Mouse (Mus musculus): ENCODE data around the gene Ly86. TPM values are rescaled to one million over a fixed set of nuclear protein-coding genes. Genes with fewer than 3 reads are reported as not detected.

The Ly86 gene
- polyA plus RNA-seq, 1 experiment from 2014 or later, result 6.7 TPM

GRCm38 (mm10) chr13:37388222-37389202, 43.5 kb downstream of the Ly86 start:
- H3K4me1 ChIP-seq (replicated peaks; ENCODE audit: control insufficient read depth, insufficient read depth, low read length), result no peaks in the 10 kb centered on the region
- no peak overlapping the region for H3K27ac ChIP-seq (ENCODE audit: low read depth, low read length)
- no peak for TF ChIP-seq CTCF (IDR thresholded peaks at IDR 0.05; ENCODE audit: low read depth)
- no peaks in the 10 kb centered on the region for H3K36me3 ChIP-seq (ENCODE audit: control insufficient read depth, insufficient read depth)
- WGBS, result 61% methylated on average over 9 of the region's 9 CpGs
- no peaks in the 10 kb centered on the region for H3K9me3 ChIP-seq (ENCODE audit: control insufficient read depth)
- H3K27me3 ChIP-seq (replicated peaks; ENCODE audit: control insufficient read depth, insufficient read depth, low read length), result no peaks in the 10 kb centered on the region
- no peak for ATAC-seq
- no peak overlapping the region for H3K4me2 ChIP-seq (replicated peaks; ENCODE audit: low read depth)
- H3K9ac ChIP-seq (ENCODE audit: low read depth, low read length), result no peak overlapping the region
- H3K4me3 ChIP-seq (ENCODE audit: low read depth, low read length), result no peak overlapping the region

- ATAC-seq, result no peak
- no peak overlapping the region for H3K9ac ChIP-seq (ENCODE audit: low read depth, low read length)
- TF ChIP-seq CTCF (IDR thresholded peaks at IDR 0.05; ENCODE audit: low read depth), result no peak
- no peaks in the 10 kb centered on the region for H3K9me3 ChIP-seq (ENCODE audit: control insufficient read depth)
- no peak overlapping the region for H3K4me3 ChIP-seq (ENCODE audit: low read depth, low read length)
- H3K27ac ChIP-seq (ENCODE audit: low read depth, low read length), result no peak overlapping the region
- 76% methylated on average over 5 of the region's 5 CpGs for WGBS
- H3K27me3 ChIP-seq (replicated peaks; ENCODE audit: control insufficient read depth, insufficient read depth, low read length), result no peaks in the 10 kb centered on the region
- no peaks in the 10 kb centered on the region for H3K4me1 ChIP-seq (replicated peaks; ENCODE audit: control insufficient read depth, insufficient read depth, low read length)
- H3K36me3 ChIP-seq (ENCODE audit: control insufficient read depth, insufficient read depth), result no peaks in the 10 kb centered on the region
- H3K4me2 ChIP-seq (replicated peaks; ENCODE audit: low read depth), result no peak overlapping the region
Measured at GRCm38 (mm10) chr13:37389296-37389695, 44.3 kb downstream of the Ly86 start.

- H3K36me3 ChIP-seq (ENCODE audit: control insufficient read depth, insufficient read depth), result no peaks in the 10 kb centered on the region
- no peak overlapping the region for H3K9ac ChIP-seq (ENCODE audit: low read depth, low read length)
- no peaks in the 10 kb centered on the region for H3K9me3 ChIP-seq (ENCODE audit: control insufficient read depth)
- H3K4me2 ChIP-seq (replicated peaks; ENCODE audit: low read depth), result no peak overlapping the region
- no peak overlapping the region for H3K27ac ChIP-seq (ENCODE audit: low read depth, low read length)
- H3K27me3 ChIP-seq (replicated peaks; ENCODE audit: control insufficient read depth, insufficient read depth, low read length), result no peaks in the 10 kb centered on the region
- ATAC-seq, result no peak
- no peaks in the 10 kb centered on the region for H3K4me1 ChIP-seq (replicated peaks; ENCODE audit: control insufficient read depth, insufficient read depth, low read length)
- no peak overlapping the region for H3K4me3 ChIP-seq (ENCODE audit: low read depth, low read length)
- TF ChIP-seq CTCF (IDR thresholded peaks at IDR 0.05; ENCODE audit: low read depth), result no peak
- 86% methylated on average over 4 of the region's 4 CpGs for WGBS
Measured at GRCm38 (mm10) chr13:37398791-37399190, 53.8 kb downstream of the Ly86 start.

- H3K4me1 ChIP-seq (replicated peaks; ENCODE audit: control insufficient read depth, insufficient read depth, low read length), result no peaks in the 10 kb centered on the region
Measured at GRCm38 (mm10) chr13:37399340-37399739, 54.3 kb downstream of the Ly86 start.

GRCm38 (mm10) chr13:37402421-37402820, 57.4 kb downstream of the Ly86 start:
- Histone ChIP-seq H3K27me3 (replicated peaks; ENCODE audit: control insufficient read depth, insufficient read depth, low read length) (no peaks in the 10 kb centered on the region), H3K27ac (ENCODE audit: low read depth, low read length) (no peak overlapping the region), H3K4me3 (ENCODE audit: low read depth, low read length) (no peak overlapping the region), H3K36me3 (ENCODE audit: control insufficient read depth, insufficient read depth) (no peaks in the 10 kb centered on the region), H3K4me1 (replicated peaks; ENCODE audit: control insufficient read depth, insufficient read depth, low read length) (no peaks in the 10 kb centered on the region), H3K9ac (ENCODE audit: low read depth, low read length) (no peak overlapping the region), H3K4me2 (replicated peaks; ENCODE audit: low read depth) (no peak overlapping the region), H3K9me3 (ENCODE audit: control insufficient read depth) (no peaks in the 10 kb centered on the region)
- no peak for TF ChIP-seq CTCF (IDR thresholded peaks at IDR 0.05; ENCODE audit: low read depth)
- 46% methylated on average over 3 of the region's 3 CpGs for WGBS
- ATAC-seq, result no peak

More at GRCm38 (mm10) chr13:37399340-37399739, 54.3 kb downstream of the Ly86 start:
- H3K36me3 ChIP-seq (ENCODE audit: control insufficient read depth, insufficient read depth), result no peaks in the 10 kb centered on the region
- H3K27me3 ChIP-seq (replicated peaks; ENCODE audit: control insufficient read depth, insufficient read depth, low read length), result no peaks in the 10 kb centered on the region
- H3K4me2 ChIP-seq (replicated peaks; ENCODE audit: low read depth), result no peak overlapping the region
- no peak for ATAC-seq
- no peak for TF ChIP-seq CTCF (IDR thresholded peaks at IDR 0.05; ENCODE audit: low read depth)
- no peak overlapping the region for H3K27ac ChIP-seq (ENCODE audit: low read depth, low read length)
- H3K9me3 ChIP-seq (ENCODE audit: control insufficient read depth), result no peaks in the 10 kb centered on the region
- WGBS, result 81% methylated on average over 8 of the region's 8 CpGs
- no peak overlapping the region for H3K4me3 ChIP-seq (ENCODE audit: low read depth, low read length)
- H3K9ac ChIP-seq (ENCODE audit: low read depth, low read length), result no peak overlapping the region

- no peak for TF ChIP-seq CTCF (IDR thresholded peaks at IDR 0.05; ENCODE audit: low read depth)
- WGBS, result 94% methylated on average over 2 of the region's 2 CpGs
- Histone ChIP-seq H3K36me3 (ENCODE audit: control insufficient read depth, insufficient read depth) (no peaks in the 10 kb centered on the region), H3K4me3 (ENCODE audit: low read depth, low read length) (no peak overlapping the region), H3K27me3 (replicated peaks; ENCODE audit: control insufficient read depth, insufficient read depth, low read length) (no peaks in the 10 kb centered on the region), H3K9ac (ENCODE audit: low read depth, low read length) (no peak overlapping the region), H3K27ac (ENCODE audit: low read depth, low read length) (no peak overlapping the region), H3K9me3 (ENCODE audit: control insufficient read depth) (no peaks in the 10 kb centered on the region), H3K4me1 (replicated peaks; ENCODE audit: control insufficient read depth, insufficient read depth, low read length) (no peaks in the 10 kb centered on the region), H3K4me2 (replicated peaks; ENCODE audit: low read depth) (no peak overlapping the region)
- ATAC-seq, result no peak
Measured at GRCm38 (mm10) chr13:37403708-37404107, 58.7 kb downstream of the Ly86 start.
